Mouse (Mus musculus) layer of hippocampus, adult 9-11 months (tissue): ENCODE results near the gene Phf21a.

Experiments
- DNase-seq: peaks from one replicate; pipeline ENCODE4 v3.0.0; 2022

Phf21a gene

DNA sequence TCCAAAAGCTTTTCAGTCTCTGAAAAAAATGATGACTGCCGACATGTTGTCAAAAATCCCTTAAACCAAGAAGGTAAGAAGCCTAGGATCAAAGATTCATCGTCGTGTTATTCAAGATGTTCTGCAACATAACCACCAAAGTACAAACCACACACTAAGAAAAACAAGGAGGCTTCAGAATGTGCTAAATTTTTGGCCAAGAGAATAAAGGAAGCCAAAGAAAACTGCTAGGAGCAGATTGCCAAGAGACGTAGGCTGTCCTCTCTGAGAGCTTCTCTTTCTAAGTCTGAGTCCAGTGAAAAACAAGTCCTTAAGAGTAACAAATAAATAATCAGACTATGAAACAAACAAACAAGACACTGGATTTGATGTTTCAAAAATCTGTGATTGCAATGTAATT lies 219.6 kb downstream of the Phf21a start:
- DNase-seq: no peak

- DNase-seq: no peak
Observed at GRCm38 (mm10) chr2:92314031-92314430, 221.1 kb downstream of the Phf21a start.

GRCm38 (mm10) chr2:92316652-92317051 lies 223.7 kb downstream of the Phf21a start:
- no peak for DNase-seq

DNA sequence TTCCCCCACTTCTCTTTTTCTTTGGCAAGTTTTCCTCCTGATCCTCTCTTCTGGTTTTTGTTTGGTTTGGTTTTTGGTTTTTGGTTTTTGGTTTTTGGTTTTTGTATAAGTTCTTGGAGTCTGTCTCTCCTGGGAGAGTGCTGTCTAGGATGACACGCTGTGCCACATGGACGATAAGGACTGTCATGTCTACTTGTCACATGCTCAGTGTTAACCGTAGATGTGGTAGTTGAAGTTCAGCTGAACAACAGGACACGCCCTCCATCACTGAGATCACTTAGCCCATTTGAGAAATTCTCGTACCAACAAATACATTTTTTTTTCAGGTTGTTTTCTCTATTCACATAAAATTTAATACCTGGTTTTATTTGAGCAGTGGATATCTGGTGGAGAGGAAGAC lies 224.3 kb downstream of the Phf21a start:
- DNase-seq: no peak

DNA sequence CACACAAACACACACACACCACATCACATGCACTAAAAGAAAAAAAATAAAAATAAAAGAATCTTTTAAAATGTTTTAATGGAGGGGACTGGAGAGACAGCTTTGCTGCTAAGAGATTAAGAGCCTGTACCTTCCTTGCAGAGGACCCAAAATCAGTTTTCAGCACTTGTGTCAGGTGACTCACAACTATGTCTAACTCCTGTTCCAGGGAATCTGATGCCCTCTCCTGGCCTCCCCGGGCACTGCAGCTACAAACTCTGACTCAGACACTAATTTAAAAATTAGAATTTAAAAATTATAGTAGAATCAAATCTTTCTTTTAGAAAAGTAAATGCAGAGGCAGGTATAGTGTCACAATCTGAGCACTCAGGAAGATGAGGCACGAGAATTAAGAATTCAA lies 229.8 kb downstream of the Phf21a start:
- DNase-seq: no peak

GRCm38 (mm10) chr2:92325676-92326075 lies 232.8 kb downstream of the Phf21a start:
- no peak for DNase-seq

DNA sequence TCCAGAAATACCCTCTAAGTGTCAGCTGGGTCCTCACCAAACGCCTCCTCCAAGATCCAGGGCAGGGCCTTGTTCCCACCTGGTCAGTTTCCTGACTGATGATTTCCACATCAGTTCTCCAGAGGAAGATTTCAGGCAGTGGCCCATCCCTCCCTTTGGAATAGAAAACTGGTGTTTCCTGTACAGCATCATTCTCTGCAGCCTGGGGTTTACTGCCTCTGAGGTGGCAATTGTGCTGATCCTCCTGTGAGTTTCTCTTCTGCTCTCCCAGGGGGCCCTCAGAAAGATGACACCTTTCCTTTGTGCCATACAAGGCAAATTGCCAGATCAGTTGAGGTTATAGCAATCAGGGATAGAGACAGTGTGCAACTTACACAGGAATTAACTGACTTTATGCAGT lies 233.3 kb downstream of the Phf21a start:
- DNase-seq: no peak

DNA sequence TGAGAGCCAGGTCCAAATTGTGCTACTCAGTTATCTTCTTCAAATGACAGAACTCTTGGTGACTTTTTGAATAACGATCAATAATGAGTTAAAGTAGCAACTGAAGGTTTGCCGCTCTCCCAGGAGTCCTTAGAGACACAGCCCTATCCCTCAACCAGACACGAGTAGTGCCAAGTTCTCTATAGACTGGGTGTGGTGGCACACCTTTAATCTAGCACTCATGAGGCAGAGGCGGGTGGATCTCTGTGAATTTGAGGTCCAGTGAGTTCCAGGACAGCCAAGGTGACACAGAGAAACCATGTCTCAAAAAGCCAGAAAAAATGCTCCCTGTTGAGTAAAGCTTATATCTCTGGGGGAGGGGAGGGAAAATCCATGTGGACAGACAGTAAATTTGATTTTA lies 234.7 kb downstream of the Phf21a start:
- no peak for DNase-seq

DNA sequence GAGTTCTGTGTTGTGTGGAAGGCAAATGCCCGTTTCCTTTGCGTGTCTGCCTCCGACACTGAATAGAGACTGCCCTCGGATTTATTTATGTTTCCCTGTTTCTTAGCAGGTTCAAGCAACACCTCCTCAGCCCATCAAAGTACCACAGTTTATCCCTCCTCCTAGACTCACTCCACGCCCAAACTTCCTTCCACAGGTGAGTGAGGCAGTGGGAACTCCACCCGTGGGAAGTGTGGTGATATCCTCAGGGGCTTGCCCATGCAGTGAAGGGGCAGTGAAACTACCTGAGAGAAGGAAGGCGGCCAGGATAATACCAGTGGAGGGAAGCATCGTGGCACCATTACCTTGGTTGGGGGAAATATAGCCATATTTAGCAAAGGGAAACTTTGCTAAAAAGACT lies 235.3 kb downstream of the Phf21a start:
- no peak for DNase-seq

- no peak for DNase-seq
Observed at GRCm38 (mm10) chr2:92330840-92331239, 237.9 kb downstream of the Phf21a start.

GRCm38 (mm10) chr2:92331410-92331809 lies 238.5 kb downstream of the Phf21a start:
- no peak for DNase-seq

DNA sequence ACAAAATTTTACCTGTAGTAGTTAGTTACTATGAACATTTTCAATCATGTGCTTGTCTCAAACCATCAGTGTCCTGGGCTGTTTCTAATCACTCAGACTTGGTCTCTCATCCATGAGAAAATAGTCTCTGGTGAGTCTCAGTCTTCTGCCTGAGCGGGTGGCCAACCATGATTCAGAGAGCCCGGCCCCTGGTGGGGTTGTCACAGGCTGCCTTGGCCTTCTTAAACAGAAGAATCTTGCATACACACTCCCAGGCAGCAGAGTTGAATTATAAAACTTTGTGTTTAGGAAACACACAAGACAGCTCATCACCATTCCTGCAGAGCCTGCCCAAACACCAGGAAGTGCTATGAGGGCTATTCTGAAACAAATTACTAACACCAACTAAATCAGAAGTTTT lies 239.0 kb downstream of the Phf21a start:
- DNase-seq: no peak

DNA sequence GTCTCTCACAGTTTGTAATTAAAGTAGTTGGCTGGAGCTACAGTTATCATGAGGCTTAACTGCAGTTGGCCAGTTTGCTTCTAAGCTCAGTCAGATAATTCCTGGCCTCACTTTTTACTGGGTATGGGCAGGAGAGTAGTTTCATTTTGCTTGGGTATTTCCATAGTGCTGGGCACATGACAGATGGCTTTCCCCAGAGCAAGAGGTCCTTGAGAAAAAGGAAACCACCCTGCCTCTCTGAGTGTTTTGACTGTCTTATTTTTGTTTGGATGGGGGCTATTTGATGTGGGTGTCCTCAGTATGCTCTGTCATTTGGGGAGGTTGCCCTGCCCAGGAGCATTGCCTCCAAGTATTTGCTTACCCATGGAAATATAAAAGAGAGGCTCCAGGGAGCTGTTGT lies 249.5 kb downstream of the Phf21a start:
- DNase-seq: no peak

- no peak for DNase-seq
Observed at GRCm38 (mm10) chr2:92347191-92347590, 254.3 kb downstream of the Phf21a start.

DNA sequence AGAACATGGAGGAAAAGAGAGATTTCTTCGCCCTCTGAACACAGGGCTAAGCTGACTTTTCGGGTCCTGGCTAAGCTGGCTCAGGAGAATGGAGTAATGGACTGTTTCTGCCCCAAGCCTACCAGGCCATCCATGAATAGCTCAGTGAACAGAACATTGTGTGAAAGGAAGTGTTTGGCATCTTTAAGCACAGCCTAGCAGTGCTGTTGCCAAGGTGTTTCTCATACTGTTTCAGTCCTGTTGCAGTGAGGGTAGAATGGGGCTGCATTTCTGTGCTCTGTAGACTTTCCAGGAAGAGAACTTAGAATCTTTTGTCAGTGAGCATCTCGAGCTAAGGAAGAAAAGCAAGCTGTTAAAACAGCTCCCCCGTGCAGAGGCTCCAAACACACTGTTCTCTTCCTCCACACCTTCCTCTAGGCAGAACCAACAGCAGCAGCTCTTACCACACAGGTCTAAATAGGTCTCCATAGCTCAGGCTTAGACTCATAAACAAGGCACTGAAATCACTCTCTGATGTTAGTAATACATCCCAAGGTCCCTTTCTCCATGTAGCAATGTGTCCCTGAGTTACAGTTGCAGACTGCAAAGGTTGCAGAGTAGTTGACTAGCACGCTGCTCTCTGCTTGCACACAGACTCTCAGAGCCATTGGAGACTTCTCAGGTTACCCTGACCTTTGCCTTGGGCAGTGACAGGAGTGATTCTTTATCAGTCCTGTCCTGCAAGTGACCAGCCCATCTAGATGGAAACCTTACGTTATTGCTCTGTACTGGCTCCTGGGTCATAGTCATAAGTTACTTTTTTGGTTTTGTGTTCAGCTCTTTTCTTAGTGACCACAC lies 256.9 kb downstream of the Phf21a start:
- DNase-seq: no peak

GRCm38 (mm10) chr2:92350686-92351085 lies 257.8 kb downstream of the Phf21a start:
- no peak for DNase-seq

DNA sequence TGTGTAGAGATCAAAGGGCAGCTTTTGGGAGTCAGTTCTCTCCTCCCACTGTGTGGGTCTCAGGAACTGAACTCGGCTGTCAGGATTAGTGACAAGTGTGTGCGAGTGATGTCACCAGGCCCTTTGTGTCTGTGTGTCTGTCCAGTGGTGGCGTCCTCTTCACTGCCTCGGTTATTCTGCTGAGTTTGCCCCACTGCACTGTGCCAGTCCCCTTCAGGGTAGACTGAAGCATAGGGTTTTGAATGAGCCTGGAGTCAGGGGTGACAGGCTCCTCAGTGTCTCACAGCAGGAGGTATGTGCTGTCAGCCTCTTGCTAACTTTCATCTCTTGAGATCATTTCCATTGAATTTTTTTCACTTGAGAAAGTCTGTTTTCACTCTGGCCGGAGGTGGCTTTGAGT lies 260.5 kb downstream of the Phf21a start:
- no peak for DNase-seq

GRCm38 (mm10) chr2:92354224-92354623 lies 261.3 kb downstream of the Phf21a start:
- DNase-seq: no peak

DNA sequence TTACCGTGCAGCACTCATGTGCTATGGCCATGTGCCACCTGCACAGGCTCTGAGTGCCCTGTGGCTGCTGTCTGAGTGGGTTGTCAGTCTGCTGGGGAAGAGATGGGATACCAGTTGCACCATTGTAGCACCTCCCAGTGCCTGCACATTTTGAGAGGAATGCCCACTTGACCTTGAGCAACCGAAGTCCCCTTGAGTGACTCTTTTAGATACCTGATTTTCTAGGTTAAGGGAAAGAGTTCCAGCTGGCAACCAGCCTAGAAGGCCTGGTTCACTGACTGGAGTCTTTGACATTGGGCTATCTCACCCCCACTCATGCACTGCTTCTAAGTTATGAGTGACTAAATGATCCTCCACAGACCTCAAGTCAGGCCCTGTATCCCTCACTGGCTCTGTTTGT lies 266.4 kb downstream of the Phf21a start:
- no peak for DNase-seq

DNA sequence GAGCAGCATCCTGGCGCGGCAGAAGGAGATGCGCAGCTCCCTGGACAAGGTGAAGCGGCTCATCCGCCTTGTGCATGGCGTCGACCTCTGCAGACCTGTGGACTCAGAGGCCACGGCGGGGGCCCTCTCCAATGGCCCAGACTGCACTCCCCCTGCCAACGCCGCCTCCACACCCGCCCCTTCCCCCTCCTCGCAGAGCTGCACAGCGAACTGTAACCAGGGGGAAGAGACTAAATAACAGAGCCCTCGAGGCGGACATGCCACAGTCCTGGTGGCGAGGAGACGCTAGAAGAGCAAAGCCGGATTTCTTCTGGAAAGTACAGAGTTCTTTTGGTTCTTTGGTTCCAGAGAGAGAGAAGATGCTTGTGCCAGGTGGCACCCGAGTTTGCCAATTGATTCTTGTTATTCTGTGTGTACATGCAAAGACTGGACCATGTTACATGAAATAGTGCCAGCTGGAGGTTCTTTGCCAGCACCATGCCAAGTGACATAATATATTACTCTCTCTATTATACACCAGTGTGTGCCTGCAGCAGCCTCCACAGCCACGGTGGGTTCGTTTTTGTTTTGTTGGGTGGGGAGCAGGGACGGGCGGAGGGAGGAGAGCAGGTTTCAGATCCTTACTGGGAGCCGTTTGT lies 267.4 kb downstream of the Phf21a start:
- no peak for DNase-seq

DNA sequence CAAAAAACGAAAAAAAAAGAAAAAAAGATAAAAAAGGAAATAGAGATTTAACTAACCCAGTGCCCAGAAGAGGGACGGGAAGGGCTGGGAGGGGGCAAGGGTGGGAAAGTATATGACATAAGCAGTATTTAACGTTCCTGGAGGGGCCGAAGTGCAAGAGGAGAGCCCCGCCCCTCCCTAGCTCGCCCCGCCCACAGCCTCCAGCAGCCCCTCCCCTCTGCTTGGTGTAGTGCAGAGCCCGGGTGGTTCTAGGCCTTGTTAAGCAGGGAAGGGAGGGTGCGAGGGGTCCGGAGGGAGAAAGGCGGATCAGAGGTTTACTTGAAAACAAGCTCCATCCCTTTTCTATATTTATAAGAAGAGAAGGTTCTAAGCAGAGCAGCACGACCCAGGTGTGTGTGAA lies 268.0 kb downstream of the Phf21a start:
- no peak for DNase-seq

- DNase-seq: no peak
Observed at GRCm38 (mm10) chr2:92361795-92362194, 268.9 kb downstream of the Phf21a start.

- no peak for DNase-seq
Observed at GRCm38 (mm10) chr2:92362571-92363228, 269.8 kb downstream of the Phf21a start.

DNA sequence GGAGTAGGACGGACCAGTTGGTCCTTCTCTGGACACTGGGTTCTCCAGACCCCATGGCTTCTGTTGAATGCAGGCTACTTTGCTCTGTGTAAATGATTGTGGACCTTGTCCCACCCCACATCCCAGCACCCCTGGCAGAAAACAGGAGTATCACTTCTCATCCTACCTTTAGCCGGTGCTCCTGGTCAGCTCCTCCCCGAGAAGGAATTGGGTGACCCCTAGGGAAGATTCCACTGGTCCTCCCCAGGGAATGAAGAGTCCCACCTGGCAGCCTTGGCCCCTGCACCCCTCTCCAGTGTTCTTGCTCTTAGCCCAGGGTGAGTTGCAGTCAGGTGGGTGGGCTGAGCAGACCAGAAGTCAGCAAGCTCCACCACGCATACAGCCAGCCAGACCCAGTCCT lies 271.2 kb downstream of the Phf21a start:
- DNase-seq: no peak
